Mouse (Mus musculus): Measurements from ENCODE around the gene Cul3.

Gene Cul3

GRCm38 (mm10) chr1:80293307-80293706, 47.0 kb downstream of the Cul3 start:
- no peak for DNase-seq (ENCODE audit: low spot score)

GRCm38 (mm10) chr1:80278731-80279130, 61.5 kb downstream of the Cul3 start:
- DNase-seq (ENCODE audit: low spot score): peak; percentile 3

- no peak for DNase-seq (ENCODE audit: low spot score)
These were observed 79.8 kb downstream of the Cul3 start for GRCm38 (mm10) chr1:80260443-80260842.

GRCm38 (mm10) chr1:80258632-80259031, 81.6 kb downstream of the Cul3 start:
- DNase-seq (ENCODE audit: low spot score): no peak

GRCm38 (mm10) chr1:80253309-80253708, 87.0 kb downstream of the Cul3 start:
- DNase-seq (ENCODE audit: low spot score): no peak

GRCm38 (mm10) chr1:80250247-80250646, 90.0 kb downstream of the Cul3 start:
- DNase-seq (ENCODE audit: low spot score): no peak

GRCm38 (mm10) chr1:80247131-80247530, 93.1 kb downstream of the Cul3 start:
- DNase-seq (ENCODE audit: low spot score): no peak

- peak; percentile 10 for DNase-seq (ENCODE audit: low spot score)
These were observed 96.2 kb downstream of the Cul3 start for GRCm38 (mm10) chr1:80244123-80244522.

- DNase-seq (ENCODE audit: low spot score): no peak
These were observed 98.7 kb downstream of the Cul3 start for GRCm38 (mm10) chr1:80241579-80241978.

GRCm38 (mm10) chr1:80240017-80240660, 100.1 kb downstream of the Cul3 start:
- no peak for DNase-seq (ENCODE audit: low spot score)

- no peak for DNase-seq (ENCODE audit: low spot score)
These were observed 100.8 kb downstream of the Cul3 start for GRCm38 (mm10) chr1:80239481-80239880.

GRCm38 (mm10) chr1:80236951-80237702, 103.2 kb downstream of the Cul3 start:
- DNase-seq (ENCODE audit: low spot score): peak; percentile 31

- no peak for DNase-seq (ENCODE audit: low spot score)
These were observed 104.2 kb downstream of the Cul3 start for GRCm38 (mm10) chr1:80236126-80236525.

- no peak for DNase-seq (ENCODE audit: low spot score)
These were observed 109.7 kb downstream of the Cul3 start for GRCm38 (mm10) chr1:80230612-80231011.

GRCm38 (mm10) chr1:80224839-80225412, 115.4 kb downstream of the Cul3 start:
- DNase-seq (ENCODE audit: low spot score): no peak

- no peak for DNase-seq (ENCODE audit: low spot score)
These were observed 119.1 kb downstream of the Cul3 start for GRCm38 (mm10) chr1:80221151-80221550.

GRCm38 (mm10) chr1:80218268-80218667, 122.0 kb downstream of the Cul3 start, which contains the start of gene Fam124b:
Gene Fam124b, minus strand, starts transcription at chr1:80218473.
- DNase-seq (ENCODE audit: low spot score): peak; percentile 61
